ENCODE assay signal across 11 mouse cellular contexts in genomic region chr1:84417761-84418238, GRCm38 (mm10). TPM values are rescaled to one million over a fixed set of nuclear protein-coding genes. Genes with fewer than 3 reads are reported as not detected.
DNase-seq lines count a peak whose midpoint lies in the region; ATAC-seq and TF ChIP-seq lines count a peak whose summit lies in the region.
"Had no signal": no experiment of that assay in that cellular context is flagged by ENCODE, and none has a peak within 500 bp of the region (broad histone marks: within the 10 kb centered on the region; RNA-seq: fewer than 3 reads in every experiment).

No protein-coding gene starts in this region.

- no peaks in the 10 kb centered on the region for H3K27me3 ChIP-seq in intestine, embryonic 14.5 days (replicated peaks; ENCODE audit: control insufficient read depth, insufficient read depth, low read length)
- no peaks in the 10 kb centered on the region for H3K27me3 ChIP-seq in intestine, postnatal 0 days (replicated peaks; ENCODE audit: control insufficient read depth, insufficient read depth, low read length)
- H3K27me3 ChIP-seq in embryonic facial prominence, embryonic 15.5 days = no peaks in the 10 kb centered on the region
- no peaks in the 10 kb centered on the region for H3K27me3 ChIP-seq in midbrain, embryonic 16.5 days (ENCODE audit: control insufficient read depth, insufficient read depth, low read depth, low read length)
- H3K27me3 ChIP-seq: CH12.LX; liver, embryonic 15.5 days had no signal

- no peaks in the 10 kb centered on the region for H3K36me3 ChIP-seq in intestine, embryonic 14.5 days (ENCODE audit: control insufficient read depth, insufficient read depth, low read length)
- no peaks in the 10 kb centered on the region for H3K36me3 ChIP-seq in intestine, postnatal 0 days (ENCODE audit: control insufficient read depth, insufficient read depth)
- H3K36me3 ChIP-seq in embryonic facial prominence, embryonic 15.5 days = no peaks in the 10 kb centered on the region
- peaks cover 8% of the 10 kb centered on the region; the same call in 1 of the 2 replicates for H3K36me3 ChIP-seq in midbrain, embryonic 16.5 days (ENCODE audit: control insufficient read depth, insufficient read depth, low read length)
- H3K36me3 ChIP-seq: liver, embryonic 15.5 days had no signal

- 0 out of 2 replicates have a peak, but pooled peaks cover 10% of the 10 kb centered on the region for H3K4me1 ChIP-seq in intestine, embryonic 14.5 days (replicated peaks; ENCODE audit: control insufficient read depth, insufficient read depth, low read length)
- H3K4me1 ChIP-seq in intestine, postnatal 0 days (replicated peaks; ENCODE audit: control insufficient read depth, insufficient read depth, low read length) = no peaks in the 10 kb centered on the region
- no peaks in the 10 kb centered on the region for H3K4me1 ChIP-seq in embryonic facial prominence, embryonic 15.5 days
- peaks cover 5% of the 10 kb centered on the region; the same call in 1 of the 2 replicates for H3K4me1 ChIP-seq in midbrain, embryonic 16.5 days (ENCODE audit: control insufficient read depth, insufficient read depth, low read length)
- H3K4me1 ChIP-seq: liver, embryonic 15.5 days had no signal

- H3K27ac ChIP-seq in intestine, embryonic 14.5 days (ENCODE audit: low read depth) = peak overlapping the region; percentile 6; the same call in 1 of the 2 replicates
- H3K27ac ChIP-seq in intestine, postnatal 0 days (ENCODE audit: low read depth, low read length) = no peak overlapping the region
- no peak overlapping the region for H3K27ac ChIP-seq in embryonic facial prominence, embryonic 15.5 days (replicated peaks)
- H3K27ac ChIP-seq in midbrain, embryonic 16.5 days (ENCODE audit: low read length) = no peak overlapping the region
- H3K27ac ChIP-seq: liver, embryonic 15.5 days had no signal

- TF ChIP-seq CTCF in intestine, postnatal 0 days (IDR thresholded peaks at IDR 0.05; ENCODE audit: low read depth) = no peak

- no peak for DNase-seq in intestine, embryonic 14.5 days (ENCODE audit: low spot score)
- DNase-seq in kidney, adult 8-10 months = peak; percentile 12 to 18
- DNase-seq in urinary bladder, postnatal 4 days (ENCODE audit: low spot score in 2 of 2) = no peak
- no peak for DNase-seq in spleen, postnatal 4 days (ENCODE audit: low spot score in 2 of 2)
- DNase-seq in right cerebral cortex, adult 2 months (ENCODE audit: low spot score in 2 of 2) = no peak

- H3K9me3 ChIP-seq in intestine, embryonic 14.5 days (ENCODE audit: control insufficient read depth, low read length) = no peaks in the 10 kb centered on the region
- H3K9me3 ChIP-seq in intestine, postnatal 0 days (ENCODE audit: control insufficient read depth) = no peaks in the 10 kb centered on the region
- H3K9me3 ChIP-seq in embryonic facial prominence, embryonic 15.5 days (replicated peaks) = no peaks in the 10 kb centered on the region
- no peaks in the 10 kb centered on the region; the same call in 1 of the 2 replicates for H3K9me3 ChIP-seq in midbrain, embryonic 16.5 days (replicated peaks; ENCODE audit: control insufficient read depth, low read length, poor library complexity, severe bottlenecking)
- H3K9me3 ChIP-seq: liver, embryonic 15.5 days had no signal

- no peak for ATAC-seq in intestine, embryonic 14.5 days (replicated peaks; ENCODE audit: low FRiP score, low TSS enrichment, low read depth)
- ATAC-seq in intestine, postnatal 0 days = no peak
- ATAC-seq in embryonic facial prominence, embryonic 15.5 days (ENCODE audit: insufficient number of reproducible peaks, low FRiP score, low TSS enrichment, low read depth) = peak; percentile 29
- 0 out of 2 replicates have a peak, but pooled peaks have one; percentile 33 for ATAC-seq in midbrain, embryonic 16.5 days
- ATAC-seq: inflammation-experienced regulatory T-cells, adult 6 months had no signal

- H3K9ac ChIP-seq in intestine, embryonic 14.5 days (ENCODE audit: low read length) = no peak overlapping the region
- H3K9ac ChIP-seq in intestine, postnatal 0 days (ENCODE audit: low read depth, low read length) = no peak overlapping the region
- H3K9ac ChIP-seq in embryonic facial prominence, embryonic 15.5 days = no peak overlapping the region
- H3K9ac ChIP-seq in midbrain, embryonic 16.5 days (ENCODE audit: low read depth, low read length) = no peak overlapping the region
- H3K9ac ChIP-seq: liver, embryonic 15.5 days had no signal

- WGBS in intestine, embryonic 14.5 days = 37% methylated on average over 9 of the region's 9 CpGs
- 63% methylated on average over 9 of the region's 9 CpGs for WGBS in intestine, postnatal 0 days
- WGBS in embryonic facial prominence, embryonic 15.5 days = 53% methylated on average over 9 of the region's 9 CpGs
- WGBS in midbrain, embryonic 16.5 days = 45% methylated on average over 9 of the region's 9 CpGs

- no peak overlapping the region for H3K4me2 ChIP-seq in intestine, embryonic 14.5 days (ENCODE audit: low read length)
- H3K4me2 ChIP-seq in intestine, postnatal 0 days (replicated peaks; ENCODE audit: low read depth) = no peak overlapping the region
- H3K4me2 ChIP-seq in embryonic facial prominence, embryonic 15.5 days (replicated peaks) = no peak overlapping the region
- no peak overlapping the region for H3K4me2 ChIP-seq in midbrain, embryonic 16.5 days (ENCODE audit: low read length)
- H3K4me2 ChIP-seq: liver, embryonic 15.5 days had no signal

- H3K4me3 ChIP-seq in intestine, embryonic 14.5 days (ENCODE audit: low read depth, low read length) = no peak overlapping the region
- no peak overlapping the region for H3K4me3 ChIP-seq in intestine, postnatal 0 days (ENCODE audit: low read depth, low read length)
- H3K4me3 ChIP-seq in embryonic facial prominence, embryonic 15.5 days (replicated peaks) = no peak overlapping the region
- H3K4me3 ChIP-seq in midbrain, embryonic 16.5 days (ENCODE audit: low read depth, low read length) = no peak overlapping the region
- H3K4me3 ChIP-seq: liver, embryonic 15.5 days had no signal

RNA-seq across cellular contexts. Expression of gene Pid1, which starts 53.8 kb away (rescaled TPM):
- 15.0 and 17.1 TPM in 2 replicates for polyA plus RNA-seq in intestine, embryonic 14.5 days (2014; fragmentation: Nextera tagmentation; extraction: Ambion mirVana)
- polyA plus RNA-seq in intestine, postnatal 0 days (2015; fragmentation: Nextera tagmentation; extraction: Ambion mirVana) = 35.1 and 37.4 TPM in 2 replicates
- polyA plus RNA-seq in embryonic facial prominence, embryonic 15.5 days (2015; fragmentation: Nextera tagmentation; extraction: Ambion mirVana) = 32.9 and 45.6 TPM in 2 replicates
- polyA plus RNA-seq in midbrain, embryonic 16.5 days (2015; fragmentation: Nextera tagmentation; extraction: Ambion mirVana) = 80.8 and 82.7 TPM in 2 replicates

Comparison
In these comparisons a context has a peak if more than half of its experiments do, and no peak if none do; other contexts are left out.
1. ATAC-seq: peak in embryonic facial prominence, embryonic 15.5 days (single experiment) and midbrain, embryonic 16.5 days (single experiment); none in intestine, embryonic 14.5 days (single experiment) and intestine, postnatal 0 days (single experiment).
2. DNase-seq: peak in kidney, adult 8-10 months (2 of 2); none in intestine, embryonic 14.5 days (single experiment), urinary bladder, postnatal 4 days (0 of 2), spleen, postnatal 4 days (0 of 2) and right cerebral cortex, adult 2 months (0 of 2).